Mouse (Mus musculus) heart, embryonic 13.5 days (tissue): ENCODE measurements around the gene 4933411K16Rik. TPM values are rescaled to one million over a fixed set of nuclear protein-coding genes. Genes with fewer than 3 reads are reported as not detected.
A peak's percentile ranks its signal among the peaks of the same experiment; 100 is the strongest.

Source experiments
- ATAC-seq: fragments of 200-750 bp; cut with Nextera tagmentation; 2 replicates; pipeline ENCODE4 v1.8.0; 2017; ENCODE audit warnings: moderate TSS enrichment; ENCODE audit not compliant: insufficient number of reproducible peaks, low FRiP score, low TSS enrichment; ENCODE audit errors: extremely low read depth
- H3K27ac ChIP-seq: fragments of 300-500 bp; sonication (generic); replicated peaks from 2 replicates; pipeline ENCODE4 v1.5.1; 2015; ENCODE audit warnings: moderate library complexity, mild to moderate bottlenecking, inconsistent platforms
- H3K27me3 ChIP-seq: fragments of 300-500 bp; sonication (generic); replicated peaks from 2 replicates; pipeline ENCODE4 v1.6.1; 2015; ENCODE audit warnings: mild to moderate bottlenecking, inconsistent platforms
- H3K36me3 ChIP-seq: fragments of 300-500 bp; sonication (generic); 2 replicates; pipeline ENCODE4 v1.6.1; 2015; ENCODE audit warnings: mild to moderate bottlenecking, inconsistent platforms
- H3K4me1 ChIP-seq: fragments of 300-500 bp; sonication (generic); 2 replicates; pipeline ENCODE4 v1.6.1; 2015; ENCODE audit warnings: inconsistent platforms
- H3K4me2 ChIP-seq: fragments of 300-500 bp; sonication (generic); 2 replicates; pipeline ENCODE4 v1.6.1; 2015; ENCODE audit warnings: inconsistent platforms, mild to moderate bottlenecking, moderate library complexity
- H3K4me3 ChIP-seq: fragments of 300-500 bp; sonication (generic); 2 replicates; pipeline ENCODE4 v1.5.1; 2015; ENCODE audit warnings: moderate library complexity, mild to moderate bottlenecking, inconsistent platforms
- H3K9ac ChIP-seq: fragments of 300-500 bp; sonication (generic); 2 replicates; pipeline ENCODE4 v1.6.1; 2015; ENCODE audit warnings: inconsistent platforms, mild to moderate bottlenecking, moderate library complexity
- H3K9me3 ChIP-seq: fragments of 300-500 bp; sonication (generic); 2 replicates; pipeline ENCODE4 v1.6.1; 2016; ENCODE audit warnings: inconsistent platforms
- WGBS: fragments of 180-500 bp; shearing (Covaris S2); methylation state at CpG from one replicate; pipeline ENCODE4 v1.1.7; 2015; ENCODE audit warnings: mixed read lengths; 5-methylcytosine and 5-hydroxymethylcytosine counted together
- polyA plus RNA-seq: library from polyadenylated mRNA; unstranded; fragments of >200 nt; fragmentation: Nextera tagmentation; extraction: Ambion mirVana; gene quantifications from 2 replicates; pipeline ENCODE4 v1.2.1, GENCODE M21; 2015

The 4933411K16Rik gene
- polyA plus RNA-seq = not detected in 2 replicates

- Histone ChIP-seq H3K4me2 (no peak within 1 kb of the TSS), H3K4me1 (no peaks in the 10 kb centered on the region), H3K36me3 (no peaks in the 10 kb centered on the region), H3K27ac (no peak within 1 kb of the TSS), H3K4me3 (no peak within 1 kb of the TSS), H3K9ac (no peak within 1 kb of the TSS), H3K9me3 (no peaks in the 10 kb centered on the region), H3K27me3 (no peaks in the 10 kb centered on the region)
- WGBS = 66% methylated on average over 4 of the region's 4 CpGs
- no peak for ATAC-seq
These were observed at the start of gene 4933411K16Rik for GRCm38 (mm10) chr19:42051948-42052347. 4933411K16Rik (plus strand) TSS chr19:42052248.

DNA sequence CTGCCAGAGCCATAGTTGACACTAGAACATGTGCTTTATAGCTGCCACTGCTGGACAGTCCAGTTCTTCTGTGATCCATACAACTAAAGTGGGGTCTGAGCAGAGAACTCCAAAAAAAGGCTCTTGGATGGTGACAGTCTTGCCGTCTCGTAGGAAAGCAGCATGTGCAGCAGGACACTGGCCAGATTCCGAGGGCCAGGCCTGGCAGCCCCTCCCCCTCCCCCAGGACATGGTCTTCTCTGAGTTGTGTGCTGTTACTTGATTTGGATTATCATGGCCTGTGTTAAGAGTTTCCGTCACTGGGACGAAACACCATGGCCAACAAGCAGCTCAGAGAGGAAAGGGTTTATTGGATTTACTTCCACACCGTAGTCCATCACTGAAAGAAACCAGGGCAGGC lies 47.8 kb upstream of the 4933411K16Rik start:
- Histone ChIP-seq H3K4me2 (no peak overlapping the region), H3K9me3 (no peaks in the 10 kb centered on the region), H3K27ac (peak overlapping the region; percentile 63), H3K36me3 (no peaks in the 10 kb centered on the region), H3K4me3 (no peak overlapping the region), H3K9ac (no peak overlapping the region), H3K4me1 (peaks cover 77% of the 10 kb centered on the region), H3K27me3 (no peaks in the 10 kb centered on the region)
- WGBS = 29% methylated on average over 6 of the region's 6 CpGs
- no peak for ATAC-seq

- H3K27me3 ChIP-seq = no peaks in the 10 kb centered on the region
- no peak for ATAC-seq
- H3K4me2 ChIP-seq = no peak overlapping the region
- 45% methylated on average over 3 of the region's 3 CpGs for WGBS
- peaks cover 68% of the 10 kb centered on the region for H3K4me1 ChIP-seq
- H3K9ac ChIP-seq = no peak overlapping the region
- H3K9me3 ChIP-seq = no peaks in the 10 kb centered on the region
- H3K27ac ChIP-seq = peak overlapping the region; percentile 37; the same call in 1 of the 2 replicates
- H3K4me3 ChIP-seq = no peak overlapping the region
- no peaks in the 10 kb centered on the region for H3K36me3 ChIP-seq
These were observed 46.4 kb upstream of the 4933411K16Rik start for GRCm38 (mm10) chr19:42005616-42006015.

- Histone ChIP-seq H3K4me2 (no peak overlapping the region), H3K27me3 (no peaks in the 10 kb centered on the region), H3K9me3 (no peaks in the 10 kb centered on the region), H3K36me3 (no peaks in the 10 kb centered on the region), H3K27ac (no peak overlapping the region), H3K4me1 (peaks cover 66% of the 10 kb centered on the region), H3K9ac (peak overlapping the region; percentile 34; the same call in 1 of the 2 replicates), H3K4me3 (no peak overlapping the region)
- WGBS = 68% methylated on average over 8 of the region's 8 CpGs
- no peak for ATAC-seq
These were observed 45.5 kb upstream of the 4933411K16Rik start for GRCm38 (mm10) chr19:42006568-42006967.

GRCm38 (mm10) chr19:42008586-42008985 lies 43.5 kb upstream of the 4933411K16Rik start:
- H3K9me3 ChIP-seq = no peaks in the 10 kb centered on the region
- no peaks in the 10 kb centered on the region for H3K36me3 ChIP-seq
- peaks cover 66% of the 10 kb centered on the region for H3K4me1 ChIP-seq
- 0 out of 2 replicates have a peak overlapping the region, but pooled peaks have one; percentile 12 for H3K9ac ChIP-seq
- no peaks in the 10 kb centered on the region for H3K27me3 ChIP-seq
- WGBS = 47% methylated on average over 3 of the region's 3 CpGs
- H3K27ac ChIP-seq = peak overlapping the region; percentile 65
- no peak for ATAC-seq
- H3K4me2 ChIP-seq = no peak overlapping the region
- H3K4me3 ChIP-seq = no peak overlapping the region

DNA sequence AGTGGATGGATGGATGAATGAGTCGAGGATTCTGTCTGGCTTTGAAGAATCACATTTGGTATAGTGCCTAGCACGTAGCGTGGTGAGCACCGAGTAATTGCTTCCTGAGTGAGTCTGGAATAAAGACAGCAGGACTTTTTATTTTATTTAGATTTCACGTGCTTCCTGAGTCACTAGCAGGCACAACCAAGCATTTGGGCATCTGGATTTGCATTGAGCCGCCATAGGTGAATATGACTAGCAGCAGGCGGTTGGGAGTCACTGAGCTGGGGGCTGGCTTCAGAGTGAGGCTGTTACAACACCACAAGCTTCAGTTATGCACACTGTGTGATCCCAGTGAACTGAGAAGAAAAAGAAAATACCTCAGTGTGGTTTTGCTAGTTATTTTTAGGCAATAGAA lies 43.0 kb upstream of the 4933411K16Rik start:
- Histone ChIP-seq H3K4me2 (no peak overlapping the region), H3K27me3 (no peaks in the 10 kb centered on the region), H3K27ac (peak overlapping the region; percentile 65), H3K9me3 (no peaks in the 10 kb centered on the region), H3K4me1 (peaks cover 62% of the 10 kb centered on the region), H3K36me3 (no peaks in the 10 kb centered on the region), H3K9ac (0 out of 2 replicates have a peak overlapping the region, but pooled peaks have one; percentile 12), H3K4me3 (no peak overlapping the region)
- 55% methylated on average over 7 of the region's 7 CpGs for WGBS
- ATAC-seq = no peak

- no peaks in the 10 kb centered on the region for H3K27me3 ChIP-seq
- H3K9ac ChIP-seq = no peak overlapping the region
- no peak for ATAC-seq
- whole genome bisulfite sequencing = 67% methylated on average over 4 of the region's 4 CpGs
- peaks cover 48% of the 10 kb centered on the region for H3K4me1 ChIP-seq
- no peaks in the 10 kb centered on the region for H3K36me3 ChIP-seq
- H3K4me3 ChIP-seq = no peak overlapping the region
- H3K27ac ChIP-seq = no peak overlapping the region
- no peak overlapping the region for H3K4me2 ChIP-seq
- H3K9me3 ChIP-seq = no peaks in the 10 kb centered on the region
These were observed 41.6 kb upstream of the 4933411K16Rik start for GRCm38 (mm10) chr19:42010436-42010835.

DNA sequence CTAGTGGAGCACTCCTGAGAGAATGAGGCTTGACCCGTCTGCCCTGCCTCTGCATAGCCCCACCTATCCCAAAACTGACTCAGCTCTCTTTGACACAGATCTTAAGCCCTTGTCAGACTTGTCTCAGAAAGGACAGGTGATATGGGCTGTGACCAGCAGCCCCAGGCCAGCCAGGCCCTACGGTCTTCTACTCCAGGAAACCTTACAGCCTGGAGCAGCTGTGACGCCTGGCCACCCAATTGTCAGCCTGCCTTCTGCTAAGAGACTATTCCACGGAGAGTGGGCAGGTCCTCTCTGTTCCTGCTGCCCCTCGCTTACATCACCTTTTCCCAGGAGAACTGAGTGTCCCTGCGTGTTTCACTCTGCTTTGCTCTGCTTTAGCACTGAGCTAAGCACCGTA lies 40.9 kb upstream of the 4933411K16Rik start:
- Histone ChIP-seq H3K4me3 (no peak overlapping the region), H3K4me2 (no peak overlapping the region), H3K36me3 (no peaks in the 10 kb centered on the region), H3K4me1 (peaks cover 48% of the 10 kb centered on the region), H3K27me3 (no peaks in the 10 kb centered on the region), H3K9ac (no peak overlapping the region), H3K9me3 (no peaks in the 10 kb centered on the region), H3K27ac (no peak overlapping the region)
- ATAC-seq = no peak
- 79% methylated on average over 7 of the region's 7 CpGs for WGBS

DNA sequence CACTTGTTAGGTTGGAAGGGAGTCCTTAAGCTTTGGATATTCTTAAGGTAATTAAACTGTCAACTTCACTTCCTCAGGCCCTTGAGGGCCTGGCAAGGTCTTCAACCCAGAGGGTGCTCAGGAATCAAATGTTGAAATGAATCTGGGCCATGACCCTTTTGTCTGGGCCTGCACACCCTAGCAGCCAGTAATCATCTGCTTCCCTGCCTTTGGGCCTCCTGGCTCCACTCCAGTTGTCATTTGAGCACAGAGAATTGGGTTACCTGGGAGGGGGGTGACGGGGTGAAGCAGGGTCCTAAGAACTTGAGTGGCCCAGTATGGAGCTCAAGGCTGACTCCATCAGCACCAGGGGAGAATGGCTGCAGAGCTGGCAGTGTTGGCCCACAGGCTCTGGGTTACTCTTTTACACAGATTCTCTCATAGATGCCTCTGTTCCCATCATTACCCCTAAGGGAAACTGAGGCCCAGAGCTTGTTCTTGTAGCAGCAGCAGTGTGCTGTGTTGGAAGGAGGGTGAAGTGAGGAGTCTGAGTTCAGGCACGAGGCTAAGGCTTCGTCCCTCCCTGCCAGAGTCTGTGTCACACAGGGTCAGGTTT lies 37.7 kb upstream of the 4933411K16Rik start:
- H3K4me1 ChIP-seq = peaks cover 48% of the 10 kb centered on the region
- H3K4me2 ChIP-seq = no peak overlapping the region
- no peak overlapping the region for H3K27ac ChIP-seq
- no peak overlapping the region for H3K9ac ChIP-seq
- H3K9me3 ChIP-seq = no peaks in the 10 kb centered on the region
- no peak overlapping the region for H3K4me3 ChIP-seq
- no peak for ATAC-seq
- WGBS = 76% methylated on average over 3 of the region's 3 CpGs
- no peaks in the 10 kb centered on the region for H3K27me3 ChIP-seq
- no peaks in the 10 kb centered on the region for H3K36me3 ChIP-seq

GRCm38 (mm10) chr19:42015001-42015400 lies 37.0 kb upstream of the 4933411K16Rik start:
- Histone ChIP-seq H3K9ac (no peak overlapping the region), H3K4me1 (peaks cover 51% of the 10 kb centered on the region), H3K4me2 (no peak overlapping the region), H3K27me3 (no peaks in the 10 kb centered on the region), H3K27ac (no peak overlapping the region), H3K36me3 (no peaks in the 10 kb centered on the region), H3K4me3 (no peak overlapping the region), H3K9me3 (no peaks in the 10 kb centered on the region)
- no peak for ATAC-seq
- WGBS = 69% methylated on average over 6 of the region's 6 CpGs

DNA sequence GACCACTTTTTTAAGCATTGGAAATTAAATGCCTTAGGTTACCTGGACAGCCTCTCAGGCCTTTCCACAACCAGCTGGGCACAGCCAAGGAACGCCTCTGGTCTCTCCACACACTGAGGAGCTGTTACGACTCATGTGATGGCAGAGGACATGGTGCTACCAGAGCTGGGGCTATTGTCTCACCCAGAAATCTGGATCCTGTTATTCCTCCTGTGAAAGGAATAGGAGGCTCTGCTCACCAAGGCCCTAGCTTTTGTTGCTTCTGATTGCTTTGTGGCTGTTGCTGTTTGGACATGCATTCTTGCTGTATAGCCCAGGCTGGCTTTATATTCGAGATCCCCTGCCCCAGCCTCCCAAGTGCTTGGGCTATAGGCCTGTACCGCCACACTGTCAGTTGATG lies 35.8 kb upstream of the 4933411K16Rik start:
- Histone ChIP-seq H3K27ac (peak overlapping the region; percentile 89), H3K4me3 (no peak overlapping the region), H3K9ac (no peak overlapping the region), H3K27me3 (no peaks in the 10 kb centered on the region), H3K4me2 (no peak overlapping the region), H3K4me1 (peaks cover 48% of the 10 kb centered on the region), H3K36me3 (no peaks in the 10 kb centered on the region), H3K9me3 (no peaks in the 10 kb centered on the region)
- ATAC-seq = no peak
- 79% methylated on average over 4 of the region's 4 CpGs for WGBS

DNA sequence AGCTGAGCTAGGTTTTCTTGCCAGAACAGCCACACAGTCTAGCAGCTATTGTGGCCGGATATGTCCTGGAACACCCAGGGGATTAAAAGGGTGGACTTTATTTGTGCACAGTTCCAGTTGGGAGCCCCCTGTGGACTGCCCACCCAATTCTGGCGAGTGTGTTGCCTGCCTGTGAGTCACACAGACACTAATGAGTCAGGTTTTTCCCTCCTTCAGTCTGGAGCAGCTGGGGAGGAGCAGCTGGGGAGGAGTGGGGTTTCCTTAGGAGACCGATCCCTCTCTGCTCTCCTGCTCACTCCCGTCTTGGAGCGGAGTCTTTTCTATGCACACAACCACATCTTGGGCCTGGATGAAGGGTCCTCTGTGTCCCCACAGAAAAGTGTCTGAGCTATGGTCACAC lies 35.2 kb upstream of the 4933411K16Rik start:
- no peaks in the 10 kb centered on the region for H3K27me3 ChIP-seq
- ATAC-seq = no peak
- WGBS = 58% methylated on average over 5 of the region's 5 CpGs
- 0 out of 2 replicates have a peak overlapping the region, but pooled peaks have one; percentile 33 for H3K9ac ChIP-seq
- H3K4me1 ChIP-seq = peaks cover 53% of the 10 kb centered on the region
- no peak overlapping the region for H3K4me2 ChIP-seq
- H3K36me3 ChIP-seq = no peaks in the 10 kb centered on the region
- H3K27ac ChIP-seq = peak overlapping the region; percentile 89
- no peaks in the 10 kb centered on the region for H3K9me3 ChIP-seq
- no peak overlapping the region for H3K4me3 ChIP-seq
